Mouse (Mus musculus): ENCODE data around the gene Gm21698.
"Not testable (repeated sequence)": the region's sequence is repeated elsewhere in the genome, so short reads cannot be mapped to it uniquely, and the experiment has no call there.

The Gm21698 gene

DNA sequence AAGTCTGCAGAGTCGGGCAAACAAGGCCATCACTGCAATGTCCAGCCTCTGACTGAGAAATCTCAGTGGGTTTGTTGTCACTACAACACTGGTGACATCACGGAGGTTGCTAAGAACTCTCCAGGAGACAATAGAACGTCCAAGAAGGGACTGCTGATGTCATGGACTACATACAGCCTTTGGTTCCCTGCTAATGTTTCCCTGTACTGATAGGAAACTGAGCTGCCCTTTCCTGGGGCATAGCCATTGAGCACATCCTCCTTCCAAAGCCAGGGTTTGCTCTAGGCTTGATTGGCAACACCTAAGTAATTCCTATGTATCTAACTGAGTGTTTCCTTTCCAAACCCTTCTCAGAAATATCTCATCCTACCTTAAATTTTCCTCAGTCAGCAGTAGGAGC, at the start of gene Gm21698:
Gm21698 (minus strand) TSS at position 101 of the 400 bp plus-strand sequence.
- DNase-seq = not testable (repeated sequence)

DNA sequence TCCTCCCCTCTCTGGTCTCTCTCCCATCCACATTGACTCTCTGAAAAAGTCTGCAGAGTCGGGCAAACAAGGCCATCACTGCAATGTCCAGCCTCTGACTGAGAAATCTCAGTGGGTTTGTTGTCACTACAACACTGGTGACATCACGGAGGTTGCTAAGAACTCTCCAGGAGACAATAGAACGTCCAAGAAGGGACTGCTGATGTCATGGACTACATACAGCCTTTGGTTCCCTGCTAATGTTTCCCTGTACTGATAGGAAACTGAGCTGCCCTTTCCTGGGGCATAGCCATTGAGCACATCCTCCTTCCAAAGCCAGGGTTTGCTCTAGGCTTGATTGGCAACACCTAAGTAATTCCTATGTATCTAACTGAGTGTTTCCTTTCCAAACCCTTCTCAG, 34.4 kb upstream of the Gm21698 start, which contains the start of gene Gm5862:
Gm5862 (minus strand) TSS at position 101 of the 400 bp plus-strand sequence.
- DNase-seq = not testable (repeated sequence)

DNA sequence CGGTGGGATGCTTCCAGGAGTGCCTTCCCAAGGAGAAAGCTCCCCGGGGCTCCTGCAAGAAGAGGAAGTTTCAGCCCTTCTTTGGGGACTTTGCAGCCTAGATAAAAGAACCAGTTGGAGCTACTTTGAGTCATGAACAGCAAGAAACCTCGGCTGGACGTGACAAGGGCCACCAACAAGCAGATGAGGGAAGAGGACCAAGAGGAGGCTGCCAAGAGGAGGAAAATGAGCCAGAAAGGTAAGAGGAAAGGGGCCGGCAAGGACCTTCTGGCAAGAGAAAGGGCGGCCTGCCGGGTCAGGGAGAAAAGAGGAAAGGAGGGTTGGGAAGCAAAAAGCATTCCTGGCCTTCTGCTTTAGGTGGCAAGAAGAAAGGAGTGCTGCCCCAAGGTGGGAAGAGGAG, 19.2 kb upstream of the Gm21698 start:
- DNase-seq = not testable (repeated sequence)

DNA sequence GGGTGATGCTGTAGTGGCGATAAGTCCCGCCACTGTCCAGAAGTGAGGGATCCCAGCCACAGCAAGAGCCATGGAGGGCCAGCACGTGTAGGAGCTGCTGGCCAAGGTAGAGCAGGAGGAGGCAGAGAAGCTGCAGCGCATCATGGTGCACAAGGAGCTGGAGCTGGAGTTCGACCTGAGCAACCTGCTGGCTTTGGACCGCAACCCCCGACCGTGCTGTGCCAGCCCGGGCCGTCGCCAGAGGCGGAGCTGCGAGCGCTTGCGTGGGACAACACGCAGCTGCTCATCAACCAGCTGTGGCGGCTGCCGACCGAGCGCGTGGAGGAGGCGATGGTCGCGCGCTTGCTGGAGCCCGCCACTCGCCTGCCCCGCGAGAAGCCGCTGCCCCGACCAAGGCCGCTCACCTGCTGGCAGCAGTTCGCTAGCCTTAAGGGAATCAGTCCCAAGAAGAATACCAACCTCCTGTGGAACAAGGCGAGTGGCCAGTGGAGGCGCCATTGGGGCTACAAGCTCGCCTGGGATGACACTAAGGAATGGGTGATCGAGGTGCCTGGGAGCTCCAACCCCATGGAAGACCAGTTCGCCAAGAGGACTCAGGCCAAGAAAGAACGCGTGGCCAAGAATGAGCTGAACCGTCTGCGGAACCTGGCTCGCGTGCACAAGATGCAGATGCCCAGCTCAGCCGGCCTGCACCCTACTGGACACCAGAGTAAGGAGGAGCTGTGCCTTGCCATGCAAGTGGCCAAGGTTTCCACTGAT, 18.7 kb upstream of the Gm21698 start:
- DNase-seq = not testable (repeated sequence)

DNA sequence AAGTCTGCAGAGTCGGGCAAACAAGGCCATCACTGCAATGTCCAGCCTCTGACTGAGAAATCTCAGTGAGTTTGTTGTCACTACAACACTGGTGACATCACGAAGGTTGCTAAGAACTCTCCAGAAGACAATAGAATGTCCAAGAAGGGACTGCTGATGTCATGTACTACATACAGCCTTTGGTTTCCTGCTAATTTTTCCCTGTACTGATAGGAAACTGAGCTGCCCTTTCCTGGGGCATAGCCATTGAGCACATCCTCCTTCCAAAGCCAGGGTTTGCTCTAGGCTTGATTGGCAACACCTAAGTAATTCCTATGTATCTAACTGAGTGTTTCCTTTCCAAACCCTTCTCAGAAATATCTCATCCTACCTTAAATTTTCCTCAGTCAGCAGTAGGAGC, 16.2 kb upstream of the Gm21698 start, which contains the start of gene Gm1979:
Gm1979 (minus strand) TSS at position 101 of the 400 bp plus-strand sequence.
- DNase-seq = not testable (repeated sequence)

DNA sequence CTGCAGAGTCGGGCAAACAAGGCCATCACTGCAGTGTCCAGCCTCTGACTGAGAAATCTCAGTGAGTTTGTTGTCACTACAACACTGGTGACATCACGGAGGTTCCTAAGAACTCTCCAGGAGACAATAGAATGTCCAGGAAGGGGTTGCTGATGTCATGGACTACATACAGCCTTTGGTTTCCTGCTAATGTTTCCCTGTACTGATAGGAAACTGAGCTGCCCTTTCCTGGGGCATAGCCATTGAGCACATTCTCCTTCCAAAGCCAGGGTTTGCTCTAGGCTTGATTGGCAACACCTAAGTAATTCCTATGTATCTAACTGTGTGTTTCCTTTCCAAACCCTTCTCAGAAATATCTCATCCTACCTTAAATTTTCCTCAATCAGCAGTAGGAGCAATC, 15.9 kb downstream of the Gm21698 start, which contains the start of gene Gm21680:
Gm21680 (minus strand) TSS at position 101 of the 400 bp plus-strand sequence.
- not testable (repeated sequence) for DNase-seq

DNA sequence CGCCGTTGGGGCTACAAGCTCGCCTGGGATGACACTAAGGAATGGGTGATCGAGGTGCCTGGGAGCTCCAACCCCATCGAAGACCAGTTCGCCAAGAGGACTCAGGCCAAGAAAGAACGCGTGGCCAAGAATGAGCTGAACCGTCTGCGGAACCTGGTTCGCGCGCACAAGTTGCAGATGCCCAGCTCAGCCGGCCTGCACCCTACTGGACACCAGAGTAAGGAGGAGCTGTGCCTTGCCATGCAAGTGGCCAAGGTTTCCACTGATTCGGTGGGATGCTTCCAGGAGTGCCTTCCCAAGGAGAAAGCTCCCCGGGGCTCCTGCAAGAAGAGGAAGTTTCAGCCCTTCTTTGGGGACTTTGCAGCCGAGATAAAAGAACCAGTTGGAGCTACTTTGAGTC, 31.4 kb downstream of the Gm21698 start:
- DNase-seq = not testable (repeated sequence)

DNA sequence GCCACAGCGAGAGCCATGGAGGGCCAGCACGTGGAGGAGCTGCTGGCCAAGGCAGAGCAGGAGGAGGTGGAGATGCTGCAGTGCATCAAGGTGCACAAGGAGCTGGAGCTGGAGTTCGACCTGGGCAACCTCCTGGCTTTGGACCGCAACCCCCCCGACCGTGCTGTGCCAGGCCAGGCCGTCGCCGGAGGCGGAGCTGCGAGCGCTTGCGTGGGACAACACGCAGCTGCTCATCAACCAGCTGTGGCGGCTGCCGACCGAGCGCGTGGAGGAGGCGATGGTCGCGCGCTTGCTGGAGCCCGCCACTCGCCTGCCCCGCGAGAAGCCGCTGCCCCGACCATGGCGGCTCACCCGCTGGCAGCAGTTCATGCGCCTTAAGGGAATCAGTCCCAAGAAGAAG, 31.8 kb downstream of the Gm21698 start:
- DNase-seq = not testable (repeated sequence)

DNA sequence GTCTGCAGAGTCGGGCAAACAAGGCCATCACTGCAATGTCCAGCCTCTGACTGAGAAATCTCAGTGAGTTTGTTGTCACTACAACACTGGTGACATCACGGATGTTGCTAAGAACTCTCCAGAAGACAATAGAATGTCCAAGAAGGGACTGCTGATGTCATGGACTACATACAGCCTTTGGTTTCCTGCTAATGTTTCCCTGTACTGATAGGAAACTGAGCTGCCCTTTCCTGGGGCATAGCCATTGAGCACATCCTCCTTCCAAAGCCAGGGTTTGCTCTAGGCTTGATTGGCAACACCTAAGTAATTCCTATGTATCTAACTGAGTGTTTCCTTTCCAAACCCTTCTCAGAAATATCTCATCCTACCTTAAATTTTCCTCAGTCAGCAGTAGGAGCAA, 34.1 kb downstream of the Gm21698 start, which contains the start of gene Gm21671:
Gm21671 (minus strand) TSS at position 101 of the 400 bp plus-strand sequence.
- not testable (repeated sequence) for DNase-seq

DNA sequence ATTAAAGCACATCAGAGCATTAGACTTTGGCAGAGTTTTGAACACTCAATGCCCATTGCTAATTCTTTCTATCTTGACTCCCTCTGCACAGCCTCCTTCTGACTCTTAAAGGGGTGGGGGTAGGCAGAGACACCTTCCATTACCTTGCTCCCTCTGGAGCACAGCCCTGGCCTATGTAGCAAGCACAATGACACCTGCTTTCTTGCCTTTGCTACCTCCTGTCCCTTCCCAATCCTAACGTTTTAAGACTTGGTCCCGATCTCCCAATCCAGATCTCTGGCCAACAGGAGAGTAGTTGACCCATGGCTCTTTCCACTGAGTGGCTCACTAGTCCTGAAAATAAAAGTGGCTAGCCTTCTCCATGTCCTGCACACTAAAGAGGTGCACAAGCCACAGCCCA, 43.1 kb downstream of the Gm21698 start:
- DNase-seq = not testable (repeated sequence)

DNA sequence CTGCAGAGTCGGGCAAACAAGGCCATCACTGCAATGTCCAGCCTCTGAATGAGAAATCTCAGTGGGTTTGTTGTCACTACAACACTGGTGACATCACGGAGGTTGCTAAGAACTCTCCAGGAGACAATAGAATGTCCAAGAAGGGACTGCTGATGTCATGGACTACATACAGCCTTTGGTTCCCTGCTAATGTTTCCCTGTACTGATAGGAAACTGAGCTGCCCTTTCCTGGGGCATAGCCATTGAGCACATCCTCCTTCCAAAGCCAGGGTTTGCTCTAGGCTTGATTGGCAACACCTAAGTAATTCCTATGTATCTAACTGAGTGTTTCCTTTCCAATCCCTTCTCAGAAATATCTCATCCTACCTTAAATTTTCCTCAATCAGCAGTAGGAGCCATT, 46.2 kb downstream of the Gm21698 start, which contains the start of gene Gm21663:
Gm21663 (minus strand) TSS at position 101 of the 400 bp plus-strand sequence.
- not testable (repeated sequence) for DNase-seq
